Mouse (Mus musculus): Measurements from ENCODE around the gene Fam72a. TPM values are rescaled to one million over a fixed set of nuclear protein-coding genes. Genes with fewer than 3 reads are reported as not detected.
A peak's percentile ranks its signal among the peaks of the same experiment; 100 is the strongest.

Gene Fam72a
- polyA plus RNA-seq, 1 experiment from 2014 or later = 1.7 TPM

DNA sequence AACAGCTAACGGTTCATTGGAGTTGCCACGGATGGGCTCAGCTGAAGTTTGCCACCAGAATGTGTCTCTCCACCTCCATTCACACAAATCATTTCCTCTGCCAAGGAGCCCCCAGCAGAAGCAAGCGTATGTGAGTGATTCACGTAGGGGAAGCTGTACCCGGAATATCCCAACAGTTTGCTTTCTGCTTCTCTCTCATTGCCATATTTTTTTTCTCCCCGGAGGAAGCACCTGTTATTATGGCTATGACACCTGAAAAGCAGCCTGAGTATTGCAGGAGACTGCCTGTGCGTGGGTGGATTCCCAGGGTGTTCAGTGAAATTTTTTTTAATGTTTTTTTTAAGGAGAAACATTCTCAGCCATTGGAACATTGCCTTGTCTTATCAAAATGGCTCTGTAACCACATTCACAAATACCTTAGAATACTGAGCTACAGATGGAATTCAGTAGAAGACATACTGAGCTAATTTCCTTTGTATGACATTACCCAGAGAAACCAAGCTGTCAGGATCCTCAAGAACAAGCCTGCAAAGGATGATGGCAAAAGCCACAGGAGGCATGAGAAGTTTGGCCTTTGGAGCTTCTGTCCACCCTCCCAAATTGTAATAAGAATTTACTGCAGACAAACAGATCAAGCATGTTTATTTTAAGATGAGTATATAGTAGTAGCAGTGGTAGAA lies 16.3 kb downstream of the Fam72a start:
- no peak overlapping the region for H3K9ac ChIP-seq (replicated peaks; ENCODE audit: low read depth, low read length)
- H3K27ac ChIP-seq (ENCODE audit: low read length) = no peak overlapping the region
- no peak overlapping the region for H3K4me2 ChIP-seq (ENCODE audit: low read length)
- WGBS = 67% methylated on average over 7 of the region's 7 CpGs
- H3K4me3 ChIP-seq (replicated peaks; ENCODE audit: low read length) = no peak overlapping the region
- H3K4me1 ChIP-seq (replicated peaks; ENCODE audit: control insufficient read depth, insufficient read depth, low read length) = 0 out of 2 replicates have a peak, but pooled peaks cover 2% of the 10 kb centered on the region
- H3K27me3 ChIP-seq (replicated peaks; ENCODE audit: control insufficient read depth, insufficient read depth, low read length) = no peaks in the 10 kb centered on the region
- ATAC-seq = no peak
- no peaks in the 10 kb centered on the region for H3K9me3 ChIP-seq (ENCODE audit: control insufficient read depth, low read length)
- H3K36me3 ChIP-seq (ENCODE audit: control insufficient read depth, insufficient read depth) = no peaks in the 10 kb centered on the region

DNA sequence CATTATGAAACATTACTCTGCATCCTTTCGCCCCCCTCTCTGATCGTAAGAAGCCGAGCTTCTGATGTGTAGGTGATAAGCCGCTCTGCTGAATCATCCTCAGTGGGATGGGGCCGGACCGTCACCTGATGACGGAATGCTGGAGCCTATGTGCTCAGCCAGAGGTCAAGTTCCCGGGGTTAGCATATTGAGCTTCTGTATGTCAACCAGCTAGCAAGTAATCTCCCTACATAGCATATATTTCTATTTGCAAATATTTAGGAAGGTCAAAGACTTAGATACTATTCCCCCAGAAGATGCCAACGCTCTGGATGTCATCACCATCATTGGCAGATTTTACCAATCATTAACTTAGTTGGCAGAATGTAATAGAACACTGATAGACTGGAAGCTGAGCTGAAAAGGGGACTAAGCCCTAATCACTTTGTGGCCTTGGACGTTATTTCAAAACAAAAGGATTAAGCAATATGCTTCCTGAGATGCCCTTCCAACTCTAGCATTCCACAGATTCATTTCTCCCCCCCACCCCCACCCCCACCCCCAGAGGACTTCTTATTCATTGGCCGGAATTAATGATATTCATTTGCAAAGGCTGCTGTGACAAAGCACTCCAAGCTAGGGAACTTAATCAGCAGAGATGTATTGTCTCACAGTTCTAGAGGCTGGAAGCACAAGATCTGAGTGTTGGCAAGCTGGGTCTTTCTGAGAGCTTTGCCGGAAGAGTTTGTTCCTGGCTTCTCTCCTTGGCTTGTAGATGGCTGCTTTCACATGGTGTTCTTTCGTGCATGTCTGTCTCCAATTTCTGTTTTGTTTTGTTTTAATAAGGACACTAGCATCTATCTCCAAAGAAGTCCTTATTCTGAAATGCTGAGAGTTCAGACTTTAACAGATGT lies 19.3 kb downstream of the Fam72a start:
- no peak overlapping the region for H3K4me2 ChIP-seq (ENCODE audit: low read length)
- ATAC-seq = no peak
- H3K9ac ChIP-seq (replicated peaks; ENCODE audit: low read depth, low read length) = no peak overlapping the region
- WGBS = 66% methylated on average over 13 of the region's 13 CpGs
- no peaks in the 10 kb centered on the region for H3K27me3 ChIP-seq (replicated peaks; ENCODE audit: control insufficient read depth, insufficient read depth, low read length)
- 0 out of 2 replicates have a peak, but pooled peaks cover 2% of the 10 kb centered on the region for H3K4me1 ChIP-seq (replicated peaks; ENCODE audit: control insufficient read depth, insufficient read depth, low read length)
- no peaks in the 10 kb centered on the region for H3K9me3 ChIP-seq (ENCODE audit: control insufficient read depth, low read length)
- H3K36me3 ChIP-seq (ENCODE audit: control insufficient read depth, insufficient read depth) = no peaks in the 10 kb centered on the region
- H3K4me3 ChIP-seq (replicated peaks; ENCODE audit: low read length) = no peak overlapping the region
- no peak overlapping the region for H3K27ac ChIP-seq (ENCODE audit: low read length)

DNA sequence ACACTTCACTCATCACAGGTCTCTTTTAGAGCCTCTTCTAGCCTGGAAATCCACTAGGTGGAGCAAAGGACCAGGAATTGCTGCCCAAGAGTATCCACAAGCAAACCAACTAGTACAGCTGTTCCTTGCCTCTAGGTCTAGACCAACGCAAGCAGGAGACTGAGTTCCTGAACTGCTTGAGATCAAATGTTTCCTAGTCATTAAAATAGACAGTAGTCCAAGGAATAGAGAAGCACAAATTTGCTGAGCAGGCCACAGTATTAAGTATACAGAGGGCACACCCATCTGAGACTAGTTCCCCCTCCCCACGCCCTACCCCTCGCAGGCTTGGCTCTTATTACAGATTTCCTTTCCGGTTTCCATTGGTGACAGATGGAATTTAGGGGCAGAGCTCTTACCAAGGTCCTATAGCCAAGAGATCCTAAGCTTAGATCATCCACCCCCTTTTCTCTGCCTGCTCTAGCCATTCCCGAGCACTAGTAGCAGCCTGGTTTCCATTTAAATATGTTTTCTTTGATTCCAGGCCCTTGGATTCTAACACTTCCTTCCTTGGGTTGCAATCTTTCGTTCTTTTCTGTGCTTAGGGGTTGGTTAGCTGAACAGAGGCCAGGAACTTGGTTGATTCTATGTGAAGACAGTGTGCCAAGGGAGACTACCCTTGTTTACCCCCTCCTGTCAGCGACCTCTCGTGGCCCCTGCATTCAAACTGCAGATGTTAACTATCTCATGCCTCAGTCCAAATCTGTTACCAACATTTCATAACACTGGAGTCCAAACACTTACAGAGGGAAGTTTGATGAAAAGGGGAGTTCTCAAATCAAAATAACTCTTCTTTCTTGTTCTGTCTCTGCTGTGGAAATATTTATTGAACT lies 21.0 kb downstream of the Fam72a start:
- H3K9ac ChIP-seq (replicated peaks; ENCODE audit: low read depth, low read length) = no peak overlapping the region
- no peak; the same call in 1 of the 2 replicates for ATAC-seq
- no peak overlapping the region for H3K27ac ChIP-seq (ENCODE audit: low read length)
- no peaks in the 10 kb centered on the region for H3K27me3 ChIP-seq (replicated peaks; ENCODE audit: control insufficient read depth, insufficient read depth, low read length)
- 0 out of 2 replicates have a peak, but pooled peaks cover 2% of the 10 kb centered on the region for H3K4me1 ChIP-seq (replicated peaks; ENCODE audit: control insufficient read depth, insufficient read depth, low read length)
- H3K36me3 ChIP-seq (ENCODE audit: control insufficient read depth, insufficient read depth) = no peaks in the 10 kb centered on the region
- H3K4me3 ChIP-seq (replicated peaks; ENCODE audit: low read length) = no peak overlapping the region
- no peaks in the 10 kb centered on the region for H3K9me3 ChIP-seq (ENCODE audit: control insufficient read depth, low read length)
- no peak overlapping the region for H3K4me2 ChIP-seq (ENCODE audit: low read length)
- WGBS = 52% methylated on average over 8 of the region's 8 CpGs

DNA sequence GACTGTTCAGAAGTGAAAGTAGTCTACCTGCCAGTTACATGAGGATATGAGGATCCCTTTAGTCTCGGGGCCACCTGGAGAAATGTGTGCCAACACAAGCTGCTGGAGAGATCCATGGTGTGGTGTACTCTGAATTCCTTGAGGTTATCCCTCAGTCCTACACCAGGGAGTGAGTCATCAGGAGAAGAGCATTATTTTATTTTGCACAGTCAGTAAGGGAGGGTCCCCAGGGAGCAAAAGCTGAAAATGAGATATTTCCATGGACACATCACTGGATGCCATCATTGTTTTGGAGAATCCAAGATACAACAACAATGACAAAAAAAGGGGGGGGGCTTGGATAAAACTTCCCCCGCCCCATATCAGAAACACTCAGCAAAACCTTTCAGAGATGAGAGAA lies 24.3 kb downstream of the Fam72a start:
- H3K9me3 ChIP-seq (ENCODE audit: control insufficient read depth, low read length) = no peaks in the 10 kb centered on the region
- H3K27me3 ChIP-seq (replicated peaks; ENCODE audit: control insufficient read depth, insufficient read depth, low read length) = no peaks in the 10 kb centered on the region
- no peak overlapping the region for H3K9ac ChIP-seq (replicated peaks; ENCODE audit: low read depth, low read length)
- no peak overlapping the region for H3K27ac ChIP-seq (ENCODE audit: low read length)
- peaks cover 7% of the 10 kb centered on the region; the same call in 1 of the 2 replicates for H3K4me1 ChIP-seq (replicated peaks; ENCODE audit: control insufficient read depth, insufficient read depth, low read length)
- no peak for ATAC-seq
- 95% methylated on average over 2 of the region's 2 CpGs for WGBS
- H3K4me2 ChIP-seq (ENCODE audit: low read length) = no peak overlapping the region
- no peaks in the 10 kb centered on the region for H3K36me3 ChIP-seq (ENCODE audit: control insufficient read depth, insufficient read depth)
- no peak overlapping the region for H3K4me3 ChIP-seq (replicated peaks; ENCODE audit: low read length)

DNA sequence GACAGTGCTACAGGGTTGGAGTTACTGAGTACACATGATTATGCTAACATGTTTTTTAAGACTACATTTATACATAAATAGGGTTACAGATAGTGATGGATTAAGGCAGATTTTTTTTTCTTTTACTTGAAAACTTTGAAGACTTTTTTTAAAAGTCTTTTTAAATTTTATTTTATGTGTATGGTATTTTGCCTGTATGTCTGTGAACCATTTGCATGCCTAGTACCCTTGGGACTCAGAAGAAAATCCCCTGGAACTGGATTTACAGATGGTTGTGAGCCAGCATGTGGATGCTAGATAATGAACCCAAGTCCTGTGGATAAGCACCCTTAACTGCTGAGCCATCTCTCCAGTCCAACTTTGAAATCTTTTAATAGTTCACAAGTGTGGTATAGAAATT lies 25.7 kb downstream of the Fam72a start:
- no peak overlapping the region for H3K27ac ChIP-seq (ENCODE audit: low read length)
- peaks cover 7% of the 10 kb centered on the region; the same call in 1 of the 2 replicates for H3K4me1 ChIP-seq (replicated peaks; ENCODE audit: control insufficient read depth, insufficient read depth, low read length)
- no peaks in the 10 kb centered on the region for H3K9me3 ChIP-seq (ENCODE audit: control insufficient read depth, low read length)
- H3K4me2 ChIP-seq (ENCODE audit: low read length) = no peak overlapping the region
- no peak overlapping the region for H3K4me3 ChIP-seq (replicated peaks; ENCODE audit: low read length)
- H3K27me3 ChIP-seq (replicated peaks; ENCODE audit: control insufficient read depth, insufficient read depth, low read length) = no peaks in the 10 kb centered on the region
- no peaks in the 10 kb centered on the region for H3K36me3 ChIP-seq (ENCODE audit: control insufficient read depth, insufficient read depth)
- no peak for ATAC-seq
- H3K9ac ChIP-seq (replicated peaks; ENCODE audit: low read depth, low read length) = no peak overlapping the region

DNA sequence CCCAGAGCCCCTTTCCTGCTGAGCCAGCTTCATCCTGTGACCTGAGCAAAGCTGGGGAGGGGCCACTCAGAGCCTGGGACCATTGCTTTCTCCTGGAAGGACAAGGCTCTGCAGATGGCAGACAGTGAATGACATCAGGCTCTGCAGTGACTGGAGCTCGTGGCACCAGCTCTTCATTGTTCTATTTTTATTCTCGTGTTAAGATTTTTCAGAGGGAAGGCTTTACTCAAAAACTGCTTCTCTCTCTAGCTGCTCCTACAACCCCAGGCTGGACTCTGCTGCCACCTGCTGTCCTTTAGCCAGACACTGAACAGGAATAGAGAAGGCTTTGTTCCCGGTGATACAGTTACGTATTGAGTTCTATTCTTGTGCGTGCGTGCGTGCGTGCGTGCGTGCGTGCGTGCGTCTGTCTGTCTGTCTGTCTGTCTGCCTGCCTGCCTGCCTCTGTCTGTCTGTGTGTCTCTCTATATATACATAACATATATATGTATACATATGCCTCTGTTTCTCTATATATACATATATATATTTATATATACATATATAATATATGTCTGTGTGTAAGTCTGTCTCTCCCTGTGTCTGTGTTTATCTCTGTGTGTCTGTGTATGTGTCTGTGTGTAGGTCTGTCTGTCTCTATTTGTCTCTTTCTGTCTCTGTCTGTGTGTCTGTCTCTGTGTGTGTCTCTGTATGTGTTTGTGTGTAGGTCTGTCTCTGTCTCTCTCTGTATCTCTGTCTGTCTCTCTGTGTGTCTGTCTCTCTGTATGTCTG lies 27.5 kb downstream of the Fam72a start:
- H3K9ac ChIP-seq (replicated peaks; ENCODE audit: low read depth, low read length) = peak overlapping the region; percentile 49
- H3K4me2 ChIP-seq (ENCODE audit: low read length) = peak overlapping the region; percentile 39
- H3K4me1 ChIP-seq (replicated peaks; ENCODE audit: control insufficient read depth, insufficient read depth, low read length) = peaks cover 5% of the 10 kb centered on the region; the same call in 1 of the 2 replicates
- H3K27me3 ChIP-seq (replicated peaks; ENCODE audit: control insufficient read depth, insufficient read depth, low read length) = no peaks in the 10 kb centered on the region
- 0 out of 2 replicates have a peak overlapping the region, but pooled peaks have one; percentile 13 for H3K4me3 ChIP-seq (replicated peaks; ENCODE audit: low read length)
- WGBS = under 1% methylated on average over 13 of the region's 13 CpGs
- H3K36me3 ChIP-seq (ENCODE audit: control insufficient read depth, insufficient read depth) = no peaks in the 10 kb centered on the region
- no peaks in the 10 kb centered on the region for H3K9me3 ChIP-seq (ENCODE audit: control insufficient read depth, low read length)
- H3K27ac ChIP-seq (ENCODE audit: low read length) = peak overlapping the region; percentile 83
- ATAC-seq = peak; percentile 99

DNA sequence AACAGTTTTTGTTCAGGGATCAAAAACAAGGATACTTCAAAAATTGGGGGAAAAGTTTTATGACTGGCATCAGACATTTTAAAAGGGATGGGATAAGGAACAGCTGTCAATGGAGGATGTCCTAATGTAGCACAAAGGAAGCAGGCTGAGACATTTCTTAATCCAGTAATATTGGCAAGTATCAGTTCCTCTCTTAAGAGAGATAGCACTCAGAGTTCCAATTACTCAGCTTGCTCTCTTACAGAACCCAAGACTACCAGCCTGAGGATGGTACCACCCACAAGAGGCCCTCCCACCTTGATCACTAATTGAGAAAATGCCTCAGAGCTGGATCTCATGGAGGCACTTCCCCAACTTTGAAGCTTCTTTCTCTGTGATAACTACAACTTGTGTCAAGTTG lies 32.8 kb downstream of the Fam72a start:
- ATAC-seq = no peak
- Histone ChIP-seq H3K9ac (replicated peaks; ENCODE audit: low read depth, low read length) (no peak overlapping the region), H3K4me1 (replicated peaks; ENCODE audit: control insufficient read depth, insufficient read depth, low read length) (no peaks in the 10 kb centered on the region), H3K27ac (ENCODE audit: low read length) (no peak overlapping the region), H3K9me3 (ENCODE audit: control insufficient read depth, low read length) (no peaks in the 10 kb centered on the region), H3K36me3 (ENCODE audit: control insufficient read depth, insufficient read depth) (no peaks in the 10 kb centered on the region), H3K4me3 (replicated peaks; ENCODE audit: low read length) (no peak overlapping the region), H3K4me2 (ENCODE audit: low read length) (no peak overlapping the region), H3K27me3 (replicated peaks; ENCODE audit: control insufficient read depth, insufficient read depth, low read length) (no peaks in the 10 kb centered on the region)

DNA sequence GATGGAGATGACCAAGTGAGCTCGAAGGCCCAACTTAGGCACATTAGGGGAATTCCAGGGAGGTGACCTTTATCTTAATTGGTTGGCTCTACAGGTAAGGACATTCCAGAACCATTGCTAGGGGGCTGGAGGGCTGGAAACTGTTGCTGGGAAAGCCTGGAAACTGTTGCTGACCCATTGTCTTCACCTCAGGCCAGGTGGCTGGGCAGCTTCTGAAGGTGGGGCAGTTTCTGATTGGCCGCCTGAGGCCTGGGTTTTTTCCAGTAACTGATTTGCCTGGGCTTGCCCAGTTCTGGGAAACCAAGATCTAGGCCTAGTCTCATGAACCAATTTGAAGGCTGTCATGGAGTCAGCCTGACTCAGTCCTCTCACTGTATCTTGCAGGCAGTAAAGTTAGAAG lies 34.4 kb downstream of the Fam72a start:
- Histone ChIP-seq H3K27ac (ENCODE audit: low read length) (no peak overlapping the region), H3K4me1 (replicated peaks; ENCODE audit: control insufficient read depth, insufficient read depth, low read length) (no peaks in the 10 kb centered on the region), H3K27me3 (replicated peaks; ENCODE audit: control insufficient read depth, insufficient read depth, low read length) (no peaks in the 10 kb centered on the region), H3K4me3 (replicated peaks; ENCODE audit: low read length) (no peak overlapping the region), H3K9me3 (ENCODE audit: control insufficient read depth, low read length) (no peaks in the 10 kb centered on the region), H3K9ac (replicated peaks; ENCODE audit: low read depth, low read length) (no peak overlapping the region), H3K4me2 (ENCODE audit: low read length) (no peak overlapping the region), H3K36me3 (ENCODE audit: control insufficient read depth, insufficient read depth) (no peaks in the 10 kb centered on the region)
- 96% methylated on average over 2 of the region's 2 CpGs for WGBS
- no peak for ATAC-seq
